Mouse (Mus musculus): Measurements from ENCODE around the gene Gsx1. TPM values are rescaled to one million over a fixed set of nuclear protein-coding genes. Genes with fewer than 3 reads are reported as not detected.
A peak's percentile ranks its signal among the peaks of the same experiment; 100 is the strongest.

The Gsx1 gene
- total RNA-seq (2021) = not detected
- long read RNA-seq, experiment 1 = 0 reads
- long read RNA-seq, experiment 2 = 0 reads

DNA sequence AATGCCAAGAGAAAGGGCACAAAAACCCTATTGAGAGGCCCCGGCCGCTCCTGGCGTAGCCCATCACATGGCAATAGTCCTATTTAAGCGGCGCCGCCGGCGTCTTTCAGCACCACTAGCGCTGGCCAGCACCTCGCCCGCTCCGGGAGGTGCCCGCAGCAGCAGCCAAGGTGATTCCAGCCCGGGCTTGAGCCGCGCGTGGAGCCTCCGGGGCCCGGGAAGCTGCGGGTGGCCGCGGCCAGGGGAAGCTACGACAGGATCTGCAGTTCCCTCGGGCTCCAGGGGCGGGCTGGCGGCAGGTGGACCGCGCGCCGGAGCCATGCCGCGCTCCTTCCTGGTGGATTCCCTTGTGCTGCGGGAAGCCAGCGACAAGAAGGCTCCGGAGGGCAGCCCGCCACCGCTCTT, at the start of gene Gsx1:
Gene Gsx1, plus strand, starts transcription at position 126 of the 405 bp plus-strand sequence.
- peak; percentile 52 for DNase-seq
- intact Hi-C loops (cut with DNase I; ENCODE audit: low total_unique reads) = no loop called here

DNA sequence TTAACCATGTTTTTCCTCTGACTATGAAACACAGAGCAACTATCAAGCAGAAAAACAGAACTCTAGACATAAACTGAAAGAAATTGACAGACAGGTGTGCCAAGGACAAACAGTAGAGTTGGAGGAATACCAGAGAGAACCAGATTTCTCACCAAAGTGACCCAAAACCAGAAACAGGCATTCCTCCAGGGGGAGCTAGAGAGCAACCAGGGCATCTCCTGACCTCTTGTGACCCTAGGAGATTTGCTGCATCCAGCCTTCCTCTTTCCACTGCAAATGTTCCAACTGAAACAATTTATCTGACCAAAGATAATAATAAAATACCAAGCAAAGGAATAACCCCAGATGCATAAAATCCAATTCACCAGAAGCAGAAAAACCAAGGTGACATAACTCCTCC, 41.2 kb upstream of the Gsx1 start:
- DNase-seq = no peak
- intact Hi-C loops (cut with DNase I; ENCODE audit: low total_unique reads) = no loop called here

DNA sequence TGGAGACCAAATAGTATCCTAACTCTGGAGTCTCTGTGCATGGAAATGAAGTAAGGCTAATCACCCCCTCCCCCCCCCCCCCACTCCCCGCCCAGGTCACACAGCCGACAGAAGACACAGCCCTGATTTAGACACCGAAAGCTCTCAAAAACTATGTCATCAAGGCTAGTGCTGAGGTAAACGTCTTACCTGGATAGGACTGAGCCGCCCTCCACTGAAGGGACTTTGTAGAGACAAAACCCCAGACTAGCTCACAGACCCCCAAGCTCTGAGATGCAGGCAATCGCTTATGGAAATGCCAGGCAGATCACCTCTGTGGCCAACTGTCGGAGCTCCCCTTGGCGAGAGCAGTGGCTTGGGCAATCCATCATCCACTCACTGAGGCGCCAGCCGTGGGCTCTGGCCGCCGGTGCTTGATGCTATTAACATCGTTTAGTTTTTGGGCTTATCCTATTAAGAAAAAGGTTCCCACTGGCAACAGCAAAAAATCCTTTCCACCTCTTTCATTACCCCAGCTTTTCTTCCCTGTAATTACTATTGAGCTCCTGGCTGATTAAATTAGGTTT, 33.6 kb upstream of the Gsx1 start:
- DNase-seq = no peak
- intact Hi-C loops (cut with DNase I; ENCODE audit: low total_unique reads) = no loop called here

DNA sequence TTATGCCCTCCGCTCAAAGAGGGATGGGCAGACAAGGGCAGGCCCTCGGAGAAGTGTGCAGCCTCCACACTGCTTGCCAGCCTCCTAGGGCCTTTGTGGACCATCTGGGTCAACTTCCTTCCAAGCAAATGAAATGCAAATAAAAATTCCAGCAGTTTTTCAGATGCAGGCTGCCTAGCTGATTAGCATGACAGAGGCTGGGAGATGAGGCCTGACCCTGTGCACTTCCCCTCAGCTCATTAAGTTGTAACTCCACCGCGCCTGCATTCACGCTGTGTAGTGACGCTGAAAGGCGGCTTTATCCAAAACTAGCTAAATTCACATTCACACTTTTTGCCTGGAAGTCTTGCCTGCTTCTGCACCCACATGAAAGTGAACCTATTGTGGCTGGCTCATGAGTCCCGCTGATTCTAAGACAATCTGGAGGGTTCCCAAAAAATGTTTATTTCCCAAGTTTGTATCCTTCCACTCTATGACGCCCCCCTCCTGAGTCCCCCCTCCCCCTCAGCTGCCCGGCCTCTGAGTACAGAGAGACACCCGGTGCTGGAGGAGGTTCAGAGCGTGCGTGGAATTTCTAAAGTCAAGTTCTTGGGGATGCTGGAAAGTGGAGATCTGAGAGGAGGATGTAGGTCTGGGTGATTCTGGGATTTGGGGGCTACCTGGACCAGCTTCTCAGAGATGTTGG, 32.9 kb upstream of the Gsx1 start:
- no peak for DNase-seq
- intact Hi-C loops (cut with DNase I; ENCODE audit: low total_unique reads) = no loop called here

DNA sequence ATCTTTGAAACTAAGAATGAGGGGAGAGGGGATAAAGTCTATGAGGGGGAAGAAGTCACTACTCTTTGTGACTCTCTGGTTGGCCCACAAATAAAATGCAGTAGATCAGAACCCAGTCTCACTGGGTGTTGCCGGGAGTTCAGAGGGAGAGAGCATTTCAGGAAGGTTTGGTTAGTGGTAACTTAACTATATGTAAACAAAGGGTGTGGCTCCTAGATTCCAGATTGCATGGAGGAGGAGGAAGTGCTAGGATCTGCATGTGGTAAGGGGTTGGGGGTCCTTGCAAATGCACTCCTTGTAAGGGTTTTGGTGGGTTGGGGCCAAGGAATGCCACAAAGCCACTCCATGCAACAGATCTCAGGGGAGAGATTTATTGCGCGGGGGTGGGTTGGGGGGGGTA, 32.1 kb upstream of the Gsx1 start:
- intact Hi-C loops (cut with DNase I; ENCODE audit: low total_unique reads) = no loop called here
- no peak for DNase-seq

DNA sequence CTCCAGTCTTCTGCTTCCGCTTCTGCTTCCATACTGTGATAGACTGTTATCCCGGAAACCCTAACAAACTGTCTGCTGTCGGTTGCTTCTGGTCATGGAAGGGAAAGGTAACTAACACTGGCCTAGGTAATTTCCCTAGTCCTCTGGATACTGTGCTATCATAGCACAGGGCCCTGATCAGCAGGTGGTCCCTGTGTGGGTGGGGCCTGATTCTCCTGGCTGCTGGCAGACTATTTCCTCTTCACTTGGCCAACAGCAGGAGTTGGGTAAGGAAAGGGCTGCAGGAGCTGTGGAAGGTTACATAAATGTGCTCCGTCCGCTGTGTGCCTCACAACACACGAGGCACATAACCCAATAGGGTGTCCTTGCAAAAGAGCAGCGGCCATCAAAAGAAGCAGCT, 31.1 kb upstream of the Gsx1 start:
- DNase-seq = no peak
- intact Hi-C loops (cut with DNase I; ENCODE audit: low total_unique reads) = no loop called here

DNA sequence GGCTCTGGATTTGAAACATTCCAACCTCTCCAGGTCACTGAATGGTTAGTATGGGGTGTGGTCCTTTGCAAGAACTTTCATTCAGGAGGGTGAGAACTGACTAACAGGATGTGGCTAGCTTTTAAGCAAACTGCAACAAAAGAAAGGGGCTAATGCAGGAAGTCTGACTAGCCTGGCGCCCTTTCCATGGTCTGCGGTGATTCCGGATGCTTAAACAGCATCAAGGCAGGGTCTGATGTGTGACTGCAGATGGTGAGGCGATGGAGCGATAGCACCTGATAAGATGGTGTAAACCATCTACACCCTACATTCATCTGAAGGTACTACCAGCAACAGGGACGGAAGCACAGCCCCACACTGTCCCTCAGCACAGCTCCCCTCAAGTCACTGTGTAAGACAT, 29.2 kb upstream of the Gsx1 start:
- intact Hi-C loops (cut with DNase I; ENCODE audit: low total_unique reads) = no loop called here
- no peak for DNase-seq

DNA sequence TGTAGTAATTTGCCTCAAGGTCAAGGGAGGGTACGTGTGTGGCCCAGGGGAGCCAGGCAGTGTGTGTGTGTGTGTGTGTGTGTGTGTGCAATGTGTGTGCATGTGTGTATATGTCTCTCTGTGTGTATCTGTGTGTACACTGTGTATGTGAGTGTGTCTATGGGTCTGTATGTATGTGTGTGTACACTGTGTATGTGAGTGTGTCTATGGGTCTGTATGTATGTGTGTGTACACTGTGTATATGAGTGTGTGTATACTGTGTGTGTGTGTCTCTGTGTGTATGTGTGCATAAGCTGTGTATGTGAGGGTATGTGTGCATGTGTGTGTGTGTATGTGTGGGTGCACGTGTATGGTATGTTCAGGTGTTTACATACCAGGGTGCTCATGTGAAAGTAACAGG, 28.7 kb upstream of the Gsx1 start:
- DNase-seq = no peak
- intact Hi-C loops (cut with DNase I; ENCODE audit: low total_unique reads) = no loop called here

DNA sequence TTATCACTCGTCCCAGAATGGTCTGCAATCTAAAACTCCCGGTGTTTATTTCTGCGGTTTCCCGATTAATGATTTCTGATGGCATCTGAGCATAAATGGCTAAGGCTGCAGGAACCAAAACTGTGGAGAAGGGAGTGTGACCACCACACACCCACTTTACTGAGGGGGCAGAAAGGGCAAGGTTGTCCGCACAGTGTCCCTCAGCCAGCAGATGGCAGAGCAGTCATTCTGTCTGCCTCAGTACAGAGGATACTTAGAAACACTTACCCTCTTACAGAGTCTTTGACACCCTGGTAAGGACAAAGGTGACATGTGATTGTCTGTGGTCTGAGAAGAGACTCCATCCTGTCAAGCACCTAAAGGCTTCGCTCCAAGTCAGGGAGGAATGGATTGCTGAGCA, 23.4 kb upstream of the Gsx1 start:
- intact Hi-C loops (cut with DNase I; ENCODE audit: low total_unique reads) = no loop called here
- DNase-seq = no peak

DNA sequence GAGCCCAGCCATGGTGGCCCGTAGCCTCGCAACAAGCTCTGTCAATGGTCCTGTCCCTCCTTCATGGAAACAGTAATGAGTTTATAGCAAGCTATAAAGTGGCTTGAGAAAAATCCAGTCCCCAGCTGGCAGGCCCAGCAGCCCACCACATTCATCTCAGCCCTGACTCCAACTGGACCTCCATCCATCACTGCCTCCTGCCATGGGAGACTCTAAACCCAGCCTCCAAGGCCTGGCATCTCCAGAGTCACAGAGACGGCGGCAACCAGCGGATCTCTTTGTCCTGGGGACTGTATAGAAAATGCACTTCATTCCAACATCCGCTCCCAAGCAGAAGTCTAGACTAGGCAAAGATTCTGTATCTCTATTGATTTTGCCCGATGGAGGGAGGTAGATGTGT, 18.4 kb upstream of the Gsx1 start:
- intact Hi-C loops (cut with DNase I; ENCODE audit: low total_unique reads) = no loop called here
- no peak for DNase-seq

DNA sequence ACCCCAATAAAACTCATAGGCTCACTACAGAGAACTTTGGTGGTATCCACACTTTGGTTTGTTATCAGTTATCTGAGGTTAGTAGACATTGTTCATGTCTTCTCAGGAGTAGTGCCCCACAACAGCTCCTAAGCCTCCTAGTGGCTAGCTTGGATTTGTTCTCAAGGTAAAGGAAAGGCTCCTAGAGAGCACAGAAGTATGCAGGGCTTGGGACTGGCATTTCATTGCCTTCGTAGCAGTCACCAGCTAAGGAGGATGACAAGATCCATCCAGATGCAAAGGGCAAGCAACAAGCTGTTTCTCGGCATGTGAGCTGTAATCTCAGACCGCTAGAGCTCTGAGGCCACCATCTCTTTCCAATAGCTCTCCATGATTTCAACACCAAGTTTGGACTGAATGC, 14.4 kb upstream of the Gsx1 start:
- intact Hi-C loops (cut with DNase I; ENCODE audit: low total_unique reads) = no loop called here
- no peak for DNase-seq

DNA sequence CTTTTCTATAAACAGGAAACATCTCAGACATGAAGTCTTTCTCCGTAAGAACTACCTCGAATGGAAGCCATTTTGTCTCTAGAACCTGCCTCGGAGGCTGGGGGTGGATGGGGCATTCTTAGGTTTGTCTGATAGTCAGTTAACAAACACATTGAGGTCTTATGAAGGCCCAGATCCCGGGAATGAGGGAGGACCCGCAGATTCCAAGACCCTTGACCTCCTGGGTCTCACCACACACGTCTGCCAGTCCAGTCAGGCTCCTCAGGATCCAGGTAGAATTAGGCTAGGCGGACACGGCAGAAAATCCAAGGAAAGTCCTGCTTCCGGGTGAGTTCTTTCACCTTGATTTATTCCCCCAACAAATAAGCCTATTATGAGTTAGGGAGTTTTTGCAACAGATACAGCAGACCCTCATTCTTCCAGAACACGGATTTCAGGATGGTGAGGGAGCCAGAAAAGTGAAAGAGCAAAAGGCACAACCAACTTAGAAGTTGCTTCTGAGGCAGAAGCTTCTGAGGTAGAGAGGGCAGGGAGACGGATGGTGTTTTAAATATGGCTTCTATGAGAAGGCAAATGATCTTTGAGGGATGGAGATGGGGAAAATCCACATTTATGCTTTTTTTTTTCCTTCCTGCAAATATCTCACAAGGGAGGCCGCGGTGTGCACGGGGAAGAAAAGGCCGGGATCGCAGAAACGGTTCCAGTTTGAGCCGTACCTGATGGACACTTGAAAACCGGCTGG, 3.2 kb upstream of the Gsx1 start:
- DNase-seq = no peak
- intact Hi-C loops (cut with DNase I; ENCODE audit: low total_unique reads) = no loop called here

DNA sequence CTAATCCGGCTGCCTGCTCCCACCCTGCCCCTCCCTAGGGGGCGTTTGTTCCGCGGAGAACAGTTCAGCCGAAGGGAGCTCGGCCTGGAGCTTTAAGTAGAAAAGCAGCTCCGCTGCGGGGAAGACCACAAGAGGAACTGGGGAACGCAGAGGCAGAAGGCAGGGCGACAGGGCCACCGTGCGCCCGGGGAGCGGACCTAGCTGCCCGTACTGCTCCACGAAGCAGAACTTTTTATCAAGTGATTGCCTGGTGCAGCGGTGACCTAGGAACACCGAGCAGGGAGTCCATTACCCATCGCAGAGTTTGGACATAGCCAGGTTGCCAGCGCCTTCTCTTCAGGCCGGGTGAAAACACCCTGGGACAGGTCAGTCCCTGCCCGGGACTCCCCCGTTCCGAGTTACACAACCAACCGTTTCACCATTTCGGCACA, 2.5 kb upstream of the Gsx1 start:
- intact Hi-C loops (cut with DNase I; ENCODE audit: low total_unique reads) = no loop called here
- no peak for DNase-seq

DNA sequence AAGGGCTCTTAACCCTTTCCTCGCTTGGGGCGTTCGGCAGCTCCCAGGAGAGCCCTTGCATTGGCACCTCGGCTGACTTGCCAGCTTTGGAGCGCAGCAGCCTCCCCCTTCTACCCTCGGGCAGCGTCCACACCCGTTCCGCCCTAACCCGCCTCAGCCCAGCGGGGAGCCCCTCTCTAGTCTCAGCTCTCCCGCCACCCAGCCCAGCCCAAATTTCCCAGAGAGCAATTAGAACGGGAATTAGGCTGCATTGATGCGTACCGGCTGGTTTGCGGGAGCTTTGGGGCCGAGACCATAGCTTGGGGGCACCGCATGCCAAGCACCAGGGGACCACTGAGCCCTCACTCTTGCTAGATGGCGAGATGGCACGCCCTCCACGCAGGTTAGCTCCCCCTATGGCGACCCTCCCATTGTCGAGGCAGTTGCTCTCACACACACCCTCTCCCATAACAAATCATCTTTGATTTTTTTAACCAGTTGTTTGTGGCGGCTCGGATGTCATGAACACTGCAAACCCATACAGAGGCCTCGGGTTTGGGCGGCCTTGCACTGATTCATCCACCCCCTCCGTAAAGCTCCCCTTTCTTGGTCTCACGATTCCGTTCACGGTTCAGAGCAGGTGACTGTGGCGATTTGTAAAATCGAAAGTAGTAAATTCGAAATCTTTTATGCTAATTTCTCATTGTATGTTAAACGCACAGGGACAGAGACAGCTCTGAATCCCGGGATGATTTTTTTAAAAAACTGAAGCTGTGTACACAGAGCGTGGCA, 1.5 kb upstream of the Gsx1 start:
- no peak for DNase-seq
- intact Hi-C loops (cut with DNase I; ENCODE audit: low total_unique reads) = no loop called here

DNA sequence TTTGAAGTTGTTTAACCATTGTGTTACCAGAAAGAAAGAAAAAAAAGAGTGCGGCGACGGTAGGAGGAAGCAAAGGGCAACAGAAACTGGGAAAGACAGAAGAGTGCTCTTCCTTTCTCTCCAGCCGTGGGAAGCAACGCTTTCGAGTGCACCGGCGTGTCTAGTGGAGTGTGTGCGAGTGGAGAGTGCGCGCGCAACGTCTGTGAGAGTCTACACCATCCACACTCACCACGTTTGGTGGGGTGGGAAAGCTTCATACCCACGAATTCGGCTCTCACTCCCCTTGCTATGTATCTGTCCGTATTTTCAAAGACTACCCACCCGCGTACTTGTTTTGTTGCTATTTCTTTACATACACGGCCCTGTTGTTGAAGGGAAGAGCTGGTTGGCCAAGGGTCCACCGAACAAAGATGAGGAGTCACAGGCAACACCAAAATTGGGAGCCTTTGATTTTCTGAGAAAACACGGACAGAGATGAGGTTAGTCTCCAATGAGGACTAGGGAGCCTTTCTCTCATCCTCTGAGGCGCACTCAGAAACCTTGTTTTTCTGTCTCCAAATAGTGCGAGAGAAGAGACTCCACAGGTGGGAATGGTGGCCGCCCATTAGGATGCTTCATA, 835 bp upstream of the Gsx1 start:
- intact Hi-C loops (cut with DNase I; ENCODE audit: low total_unique reads) = no loop called here

DNA sequence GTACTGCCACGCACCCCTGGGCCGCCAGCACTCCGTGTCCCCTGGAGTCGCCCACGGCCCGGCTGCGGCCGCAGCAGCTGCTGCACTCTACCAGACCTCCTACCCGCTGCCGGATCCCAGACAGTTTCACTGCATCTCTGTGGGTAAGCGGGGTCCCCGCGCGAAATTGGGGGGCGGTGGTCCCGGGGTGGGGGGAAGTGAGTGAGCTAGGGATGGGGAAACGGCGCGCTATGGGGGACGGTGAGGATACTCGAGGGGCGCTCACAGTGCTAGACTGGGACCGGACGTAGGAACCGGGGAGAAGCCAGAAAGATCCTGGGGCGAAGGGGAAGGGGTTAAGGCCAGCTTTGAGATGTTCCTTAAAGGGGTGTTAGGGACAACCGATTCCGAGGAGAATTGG, 660 bp downstream of the Gsx1 start:
- no peak for DNase-seq
- intact Hi-C loops (cut with DNase I; ENCODE audit: low total_unique reads) = no loop called here

More for the DNA sequence above, 835 bp upstream of the Gsx1 start:
- DNase-seq = no peak

DNA sequence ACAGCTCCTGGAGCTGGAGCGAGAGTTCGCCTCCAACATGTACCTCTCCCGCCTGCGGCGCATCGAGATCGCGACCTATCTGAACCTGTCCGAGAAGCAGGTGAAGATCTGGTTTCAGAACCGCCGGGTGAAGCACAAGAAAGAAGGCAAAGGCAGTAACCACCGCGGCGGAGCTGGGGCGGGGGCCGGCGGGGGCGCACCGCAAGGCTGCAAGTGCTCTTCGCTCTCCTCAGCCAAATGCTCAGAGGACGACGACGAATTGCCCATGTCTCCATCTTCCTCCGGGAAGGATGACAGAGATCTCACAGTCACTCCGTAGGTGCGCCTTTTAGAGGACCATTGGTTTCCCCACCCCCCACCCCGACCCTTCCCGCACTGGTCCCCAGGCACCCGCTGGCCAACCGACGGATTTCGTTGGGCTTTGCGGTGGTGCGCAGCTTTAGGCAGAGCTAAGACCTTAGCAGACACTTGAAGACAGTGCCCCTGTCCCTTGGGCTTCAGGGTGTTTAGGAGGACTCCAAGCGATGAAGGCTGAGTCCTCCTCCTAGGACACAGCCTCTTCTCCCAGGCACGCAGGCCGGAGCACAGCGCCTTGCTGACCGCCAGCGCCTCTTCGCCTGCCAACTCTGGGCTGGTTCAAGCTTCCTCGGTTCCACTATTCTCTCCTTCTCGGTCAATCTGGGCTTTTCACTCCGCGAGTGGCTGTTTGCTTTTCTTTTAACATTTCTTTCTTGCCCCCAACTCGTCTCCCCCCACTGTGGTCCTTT, 1.5 kb downstream of the Gsx1 start:
- intact Hi-C loops (cut with DNase I; ENCODE audit: low total_unique reads) = no loop called here
- DNase-seq = no peak

DNA sequence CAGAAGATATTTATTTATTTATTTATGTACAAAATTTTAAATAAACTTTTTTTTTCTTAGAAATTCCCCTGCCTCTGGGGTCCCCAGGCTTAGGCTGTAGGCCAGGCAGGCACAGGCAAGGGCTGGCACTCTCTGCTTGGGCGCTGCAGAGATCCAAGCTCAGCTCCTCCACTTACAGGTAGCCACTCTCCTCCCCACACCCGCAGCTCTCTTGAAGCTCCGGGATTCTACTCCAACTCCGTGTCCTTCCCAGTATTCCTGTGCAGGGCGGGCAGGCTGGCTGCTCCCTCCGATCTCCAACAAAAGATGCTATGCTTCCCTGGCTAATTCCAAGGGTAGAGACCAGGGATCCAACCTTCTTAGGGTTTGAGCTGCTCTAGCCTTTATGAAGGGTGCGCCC, 2.4 kb downstream of the Gsx1 start:
- intact Hi-C loops (cut with DNase I; ENCODE audit: low total_unique reads) = no loop called here

More for the DNA sequence above, 2.4 kb downstream of the Gsx1 start:
- DNase-seq = no peak
